Mouse (Mus musculus) liver, adult (tissue): ENCODE results near the gene Ppp1r3e.

Experiments
- GATA4 ChIP-seq: IDR thresholded peaks from 2 replicates; pipeline ENCODE4 v1.6.1; 2014; ENCODE audit warnings: mild to moderate bottlenecking, low read length; ENCODE audit not compliant: insufficient replicate concordance

The Ppp1r3e gene

DNA sequence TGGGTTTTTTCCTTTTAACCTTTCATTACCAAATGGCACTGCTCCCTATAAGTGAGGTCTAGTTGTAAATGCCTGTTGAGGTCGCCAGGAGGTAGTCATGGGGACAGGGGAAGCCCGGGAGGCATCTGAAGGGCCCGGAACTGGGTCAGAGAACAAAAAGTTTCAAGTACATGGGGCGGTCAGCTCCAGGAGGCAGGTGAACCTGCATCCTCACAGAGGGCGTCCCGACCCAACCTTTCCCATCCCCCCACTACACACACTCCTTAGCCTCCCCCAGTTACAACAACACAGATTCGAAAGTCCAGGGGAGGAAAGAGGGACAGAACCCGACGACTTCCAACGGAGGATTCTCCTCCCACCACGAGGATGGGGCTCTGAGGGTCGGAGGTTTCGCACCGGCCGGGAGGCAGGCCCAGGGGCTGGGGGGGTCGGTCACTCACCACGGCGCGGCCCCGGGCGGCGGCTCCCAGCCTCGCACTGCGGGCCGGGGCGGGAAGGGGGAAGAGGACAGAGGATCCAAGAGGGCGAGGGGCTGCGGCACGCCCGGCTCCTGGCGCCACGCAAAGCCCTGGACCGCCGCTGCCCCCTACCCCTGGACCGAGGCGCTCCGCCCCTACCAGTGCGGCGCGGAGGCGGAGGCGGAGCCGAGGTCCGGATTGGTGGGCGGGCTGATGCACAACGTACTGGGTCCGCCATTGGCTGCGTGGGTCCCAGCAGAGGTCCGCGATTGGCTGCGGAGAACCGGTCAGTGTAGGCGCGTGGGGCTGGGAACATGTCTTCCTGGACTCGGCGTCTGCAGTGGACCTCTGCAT, 13.6 kb downstream of the Ppp1r3e start:
- no peak for TF ChIP-seq GATA4

DNA sequence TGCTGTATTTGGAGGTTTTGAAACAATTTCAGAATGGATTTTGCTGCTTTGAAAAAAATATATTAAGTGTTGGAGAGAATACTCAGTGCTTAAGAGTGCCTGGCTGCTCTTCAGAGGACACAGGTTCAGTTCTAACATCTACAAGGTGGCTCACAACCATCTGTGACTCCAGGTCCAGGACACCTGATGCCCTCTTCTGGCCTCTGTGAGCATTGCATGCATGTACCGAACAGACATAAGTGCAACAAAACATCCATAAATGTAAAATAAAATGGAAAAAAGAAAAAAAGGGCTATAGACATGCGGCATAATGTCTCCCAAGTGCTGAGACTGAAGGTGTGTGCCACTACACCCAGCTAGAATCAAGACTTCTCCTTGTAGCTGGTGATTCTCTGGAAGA, 16.8 kb downstream of the Ppp1r3e start:
- no peak for TF ChIP-seq GATA4

DNA sequence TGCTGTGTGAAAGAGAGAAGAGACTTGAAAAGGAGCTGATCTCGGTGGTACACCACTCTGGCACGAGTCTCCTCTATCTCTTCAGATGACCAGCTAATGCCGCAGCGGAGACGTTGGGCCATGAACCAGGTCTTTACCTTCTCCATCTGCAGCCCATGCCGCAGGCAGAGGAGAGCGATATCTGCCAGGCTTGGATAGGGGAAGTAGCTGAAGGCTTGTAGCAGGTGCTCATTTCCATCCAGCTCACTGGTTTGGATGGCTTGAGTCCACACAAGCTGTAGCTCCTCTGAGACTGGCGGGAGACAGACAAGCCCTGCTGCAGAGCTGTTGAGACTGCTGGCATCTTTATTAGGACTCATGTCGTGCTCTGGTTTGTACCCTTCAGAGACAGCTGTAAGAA, 19.5 kb downstream of the Ppp1r3e start:
- TF ChIP-seq GATA4, result no peak

DNA sequence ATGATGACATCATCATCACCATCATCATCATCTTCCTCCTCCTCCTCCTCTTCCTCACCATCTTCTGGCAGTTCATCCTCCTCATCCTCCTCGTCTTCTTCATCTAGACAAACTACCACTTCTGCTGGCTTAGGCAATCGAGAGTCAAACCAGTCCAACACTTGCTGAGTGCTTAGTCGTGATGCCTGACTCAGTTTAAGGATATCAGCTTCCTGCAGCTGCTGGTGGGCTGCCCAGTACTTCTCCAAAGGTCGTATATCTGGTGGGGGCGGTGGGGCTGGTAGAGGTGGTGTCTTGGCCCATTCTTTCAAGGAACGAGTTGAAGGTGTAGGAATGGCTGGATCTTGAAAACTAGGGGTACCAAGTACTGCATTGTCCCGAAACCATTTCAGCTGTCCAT, 20.6 kb downstream of the Ppp1r3e start:
- TF ChIP-seq GATA4, result no peak

GRCm38 (mm10) chr14:54855726-54856125, 21.6 kb downstream of the Ppp1r3e start:
- TF ChIP-seq GATA4, result no peak

GRCm38 (mm10) chr14:54843461-54843860, 33.9 kb downstream of the Ppp1r3e start:
- TF ChIP-seq GATA4, result no peak

DNA sequence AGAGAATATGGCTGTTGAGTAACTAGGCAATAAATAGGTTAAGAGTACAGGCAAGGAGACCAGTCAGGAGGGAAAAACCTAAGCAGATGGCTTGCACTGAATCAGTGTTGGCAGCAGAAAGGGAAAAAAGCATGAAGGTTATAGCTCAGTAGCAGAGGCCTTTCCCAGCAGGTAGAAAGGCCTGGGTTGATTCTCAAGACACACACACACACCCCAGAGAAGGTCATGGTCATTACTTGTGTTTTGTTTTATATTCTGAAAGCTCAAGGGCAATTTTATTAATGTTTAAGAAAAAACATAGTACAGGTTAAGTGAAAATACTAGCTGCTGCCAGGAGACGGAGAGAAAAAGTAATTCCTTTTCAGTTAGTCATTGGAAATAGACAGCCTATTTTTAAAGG, 53.6 kb downstream of the Ppp1r3e start:
- no peak for TF ChIP-seq GATA4
